Mouse (Mus musculus): Measurements from ENCODE around the gene Gm21974.

GRCm38 (mm10) chr7:127885951-127886350, 9.3 kb downstream of the Gm21974 start:
- TF ChIP-seq GATA1 (IDR thresholded peaks at IDR 0.05; ENCODE audit: low read length) (no peak), TAL1 (IDR thresholded peaks at IDR 0.05; ENCODE audit: low read length) (no peak)

Measured in erythroblast, embryonic 14.5 days (primary cell).